Mouse (Mus musculus) gastrocnemius, postnatal 14 days (tissue): ENCODE data around the gene Mmp9. TPM values are rescaled to one million over a fixed set of nuclear protein-coding genes. Genes with fewer than 3 reads are reported as not detected.

Experiments used
- DNase-seq: peaks from one replicate; pipeline ENCODE4 v3.0.0; 2021; ENCODE audit warnings: mixed read lengths
- intact Hi-C: fragments of 180-260 bp; cut with DNase I; formaldehyde crosslinking; loops from one replicate; pipeline ENCODE4 v1.15.1; 2025; ENCODE audit warnings: low total_unique reads
- total RNA-seq, 2 experiments: library from RNA; stranded (reverse); gene quantifications; 2 replicates each; pipeline ENCODE4 v1.2.3; 2021

Gene Mmp9
- total RNA-seq, 2 experiments from 2014 or later, result 0.95 to 1.2 TPM

GRCm38 (mm10) chr2:164911086-164912048 is 29.2 kb upstream of the Mmp9 start, which contains the start of gene Zfp335:
Gene Zfp335, minus strand, starts transcription at chr2:164911757.
- DNase-seq, result peak; percentile 96
- intact Hi-C loops, result no loop called here

DNA sequence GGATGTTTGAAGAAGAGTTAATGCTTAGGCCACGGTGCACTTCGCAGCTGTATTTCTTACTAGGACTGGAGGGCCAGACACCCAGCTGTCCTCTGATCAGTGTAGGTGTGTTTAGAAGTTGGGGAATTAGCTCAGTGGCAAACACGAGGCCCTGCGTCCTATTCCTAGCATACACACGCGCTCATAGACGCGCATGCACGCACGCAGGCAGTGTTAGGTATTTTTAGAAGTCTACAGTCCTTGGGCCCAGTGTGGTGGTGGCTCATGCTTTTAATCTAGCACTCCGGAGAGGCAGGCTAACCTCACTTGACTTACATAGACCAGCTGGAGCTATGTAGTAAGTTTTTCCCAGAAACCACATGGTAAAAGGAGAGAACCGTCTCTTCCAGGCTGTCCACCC is 28.4 kb upstream of the Mmp9 start:
- intact Hi-C loops, result no loop called here
- no peak for DNase-seq

DNA sequence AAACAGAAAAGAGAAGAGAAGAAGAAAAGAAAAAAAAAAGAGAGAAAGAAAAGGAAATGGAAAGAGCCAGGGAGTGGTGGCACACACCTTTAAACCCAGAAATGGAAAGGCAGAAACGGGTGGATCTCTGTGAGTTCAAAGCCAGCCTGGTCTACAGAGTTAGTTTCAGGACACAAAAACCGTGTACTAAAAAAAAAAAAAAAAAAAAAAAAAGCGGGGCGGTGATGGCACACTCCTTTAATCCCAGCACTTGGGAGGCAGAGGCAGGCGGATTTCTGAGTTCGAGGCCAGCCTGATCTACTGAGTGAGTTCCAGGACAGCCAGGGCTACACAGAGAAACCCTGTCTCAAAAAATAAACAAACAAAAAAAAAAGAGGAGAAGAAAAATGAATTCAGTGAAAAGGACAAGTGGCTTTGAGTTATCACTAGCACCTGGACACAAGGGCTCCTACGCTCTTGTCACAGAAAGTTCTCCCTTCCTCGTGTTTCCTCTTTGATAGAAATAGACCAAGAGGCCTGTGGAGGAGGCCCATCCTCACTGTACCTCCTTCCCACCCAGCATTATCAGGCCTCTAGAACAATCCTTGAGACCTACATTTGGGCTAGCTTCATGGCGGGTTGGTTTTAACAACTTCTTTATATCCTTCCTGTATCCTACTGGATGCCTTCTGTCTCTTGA is 27.7 kb upstream of the Mmp9 start:
- DNase-seq, result no peak
- intact Hi-C loops, result no loop called here

DNA sequence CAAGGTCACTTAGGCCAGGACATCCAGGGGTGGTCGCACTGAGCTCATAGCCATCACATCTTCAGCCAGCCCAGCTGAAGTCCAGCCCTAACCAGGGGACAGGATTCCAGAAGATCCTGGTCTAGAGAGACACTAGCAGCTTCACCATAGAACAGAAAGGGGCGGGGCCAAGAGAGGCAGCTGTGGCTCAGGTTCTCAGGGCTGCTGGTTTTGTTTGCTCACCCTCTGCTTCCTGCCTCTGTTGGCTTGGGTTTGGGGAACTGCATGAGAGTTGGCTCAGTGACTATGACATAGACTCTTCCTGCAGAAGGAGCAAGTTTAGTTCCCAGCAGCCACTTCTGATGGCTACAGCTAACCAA is 27.2 kb upstream of the Mmp9 start:
- DNase-seq, result peak; percentile 43
- intact Hi-C loops, result no loop called here

DNA sequence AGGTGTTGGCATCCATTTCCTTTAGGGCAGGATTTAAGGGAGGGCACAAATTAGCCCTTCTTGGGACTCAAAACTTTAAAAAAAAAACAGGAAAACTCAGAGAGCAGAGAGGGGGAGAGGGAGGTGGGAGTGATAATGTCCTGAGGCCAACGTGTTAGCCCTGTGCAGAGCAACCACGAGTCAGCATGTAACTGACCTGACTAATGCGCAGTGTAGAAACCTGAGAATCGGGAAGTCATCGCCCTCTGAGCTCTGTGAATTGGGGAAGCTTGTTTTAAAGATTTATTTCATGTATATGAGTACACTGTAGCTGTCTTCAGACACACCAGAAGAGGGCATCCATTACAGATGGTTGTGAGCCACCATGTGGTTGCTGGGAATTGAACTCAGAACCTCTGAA is 23.8 kb upstream of the Mmp9 start:
- intact Hi-C loops, result no loop called here
- DNase-seq, result no peak

DNA sequence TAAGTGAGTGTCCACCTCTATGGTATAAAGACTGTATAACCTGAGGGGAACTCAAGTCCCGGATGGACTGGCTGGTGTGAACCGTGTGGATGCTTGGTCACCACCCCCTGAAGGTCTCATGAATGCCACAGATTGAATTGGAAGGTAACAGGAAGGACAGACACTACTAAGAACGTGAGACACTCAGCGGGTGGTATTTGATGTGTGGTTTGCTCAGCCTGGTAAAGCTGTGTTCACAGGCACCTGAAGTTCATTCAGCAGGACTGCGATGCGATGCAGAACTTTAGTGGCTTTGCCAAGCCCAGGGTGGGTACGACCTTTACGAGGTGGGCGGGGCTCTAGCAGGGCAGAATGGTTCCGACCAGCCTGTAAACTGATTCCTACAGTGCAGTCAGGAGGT is 23.2 kb upstream of the Mmp9 start:
- no peak for DNase-seq
- intact Hi-C loops, result no loop called here

DNA sequence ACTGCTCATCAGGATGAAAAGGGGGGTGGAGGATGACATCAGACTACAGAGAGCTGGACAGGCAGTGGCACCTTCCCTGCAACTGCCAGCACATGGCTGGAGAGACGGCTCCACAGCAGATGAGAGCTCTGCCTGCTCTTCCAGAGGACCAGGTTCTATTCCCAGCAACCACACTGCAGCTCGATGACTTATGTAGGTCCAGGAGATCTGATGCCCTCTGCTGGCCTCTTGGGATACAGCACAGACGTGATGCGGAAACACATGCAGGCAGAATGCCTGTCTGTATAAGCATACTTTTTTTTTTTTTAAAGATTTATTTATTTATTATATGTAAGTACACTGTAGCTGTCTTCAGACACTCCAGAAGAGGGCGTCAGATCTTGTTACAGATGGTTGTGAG is 22.3 kb upstream of the Mmp9 start:
- no peak for DNase-seq
- intact Hi-C loops, result no loop called here

DNA sequence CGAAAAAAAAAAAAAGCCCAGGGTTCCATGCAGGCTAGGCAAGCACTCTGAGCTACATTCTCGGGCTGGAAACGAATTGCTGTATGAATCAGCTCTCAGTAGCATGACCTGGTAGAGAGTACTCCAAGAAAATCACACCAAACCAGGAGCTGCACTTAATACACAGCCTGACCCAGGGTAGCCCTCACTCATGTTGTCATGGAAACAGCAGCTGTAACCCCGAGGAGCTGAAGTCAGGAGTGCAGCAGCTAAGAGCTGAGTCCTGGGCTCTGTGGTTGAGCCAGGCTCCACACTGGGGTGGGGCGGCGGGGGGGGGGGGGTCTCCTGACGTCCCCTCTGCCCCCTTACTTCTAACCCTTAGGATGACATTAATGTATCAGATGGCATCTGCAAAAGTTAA is 18.6 kb upstream of the Mmp9 start:
- no peak for DNase-seq
- intact Hi-C loops, result no loop called here

DNA sequence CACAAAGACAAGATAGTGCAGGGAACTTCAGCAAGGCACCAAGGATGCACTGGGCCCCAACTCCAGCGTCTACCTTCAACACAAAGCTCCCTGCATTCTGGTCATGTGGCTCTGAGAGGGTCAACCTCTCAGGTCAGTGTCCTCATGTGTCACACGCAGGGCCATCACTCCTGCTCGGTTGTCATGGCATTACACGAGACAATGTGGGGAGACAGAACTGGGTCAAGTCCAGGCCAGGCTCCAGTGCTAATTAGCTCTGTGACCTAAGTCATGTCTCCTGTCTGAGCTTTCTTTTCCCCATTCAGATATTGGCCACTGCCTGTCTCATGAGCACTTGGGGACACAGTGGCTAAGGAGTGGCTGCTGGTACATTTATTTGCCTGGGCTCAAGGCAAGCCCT is 17.3 kb upstream of the Mmp9 start:
- DNase-seq, result no peak
- intact Hi-C loops, result no loop called here

DNA sequence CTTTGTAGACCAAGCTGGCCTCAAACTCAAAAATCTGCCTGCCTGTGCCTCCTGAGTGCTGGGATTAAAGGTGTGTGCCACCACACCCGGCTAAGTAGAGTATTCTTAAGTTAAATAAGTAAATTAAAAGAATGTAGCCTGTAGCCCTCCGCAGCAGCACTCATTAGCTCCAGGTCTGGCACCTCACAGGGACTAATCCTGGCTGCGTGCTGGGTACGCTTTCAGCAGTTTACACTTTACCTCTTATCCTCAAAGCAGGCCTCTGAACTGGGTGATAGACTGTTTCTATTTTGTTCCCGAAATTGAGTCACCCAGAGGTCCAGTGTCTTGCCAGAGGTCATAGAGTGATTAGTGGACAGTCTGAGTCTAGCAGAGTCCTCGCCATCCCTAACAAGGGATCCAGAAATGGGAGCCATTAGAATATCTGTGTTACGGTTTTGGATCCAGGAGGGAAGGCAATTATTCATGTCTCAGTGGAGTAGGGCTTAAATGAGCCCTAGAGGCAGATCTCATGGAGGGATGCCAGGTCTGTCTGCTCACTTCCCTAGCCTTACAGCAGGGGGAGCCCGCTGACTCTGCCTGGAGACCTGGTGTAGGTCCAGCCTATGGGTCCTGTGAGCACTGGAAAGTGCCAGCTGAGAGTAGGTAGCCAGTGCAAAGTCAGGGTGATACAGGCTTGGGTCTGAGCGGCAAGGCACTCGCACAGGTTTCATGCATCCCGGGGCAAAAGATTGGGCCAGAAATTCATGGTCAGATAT is 16.3 kb upstream of the Mmp9 start:
- intact Hi-C loops, result no loop called here

GRCm38 (mm10) chr2:164930706-164931581 is 9.6 kb upstream of the Mmp9 start:
- intact Hi-C loops, result no loop called here
- no peak for DNase-seq

More for the DNA sequence above, 16.3 kb upstream of the Mmp9 start:
- DNase-seq, result peak; percentile 82

DNA sequence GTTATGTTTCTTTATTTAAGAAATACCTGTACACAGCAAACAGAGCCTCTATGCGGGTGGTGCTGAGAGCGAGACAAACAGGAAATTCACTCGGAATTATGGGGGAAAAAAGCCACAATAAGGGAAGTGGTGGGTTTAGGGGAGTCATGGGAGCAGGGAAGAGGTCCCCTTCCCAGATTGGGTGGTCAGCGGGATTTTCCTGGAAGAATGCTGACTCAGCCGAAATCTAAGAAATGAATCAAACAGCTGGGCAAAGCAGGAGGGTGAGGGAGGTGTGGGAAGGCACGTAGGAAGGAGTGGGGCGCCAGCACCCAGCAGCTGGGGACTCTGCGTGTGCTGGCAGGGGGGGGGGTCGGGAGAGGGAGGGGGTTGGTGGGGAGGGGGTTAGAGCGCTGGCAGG is 7.0 kb upstream of the Mmp9 start:
- intact Hi-C loops, result no loop called here
- DNase-seq, result no peak

GRCm38 (mm10) chr2:164935991-164936390 is 4.6 kb upstream of the Mmp9 start:
- peak; percentile 49 for DNase-seq
- intact Hi-C loops, result no loop called here

DNA sequence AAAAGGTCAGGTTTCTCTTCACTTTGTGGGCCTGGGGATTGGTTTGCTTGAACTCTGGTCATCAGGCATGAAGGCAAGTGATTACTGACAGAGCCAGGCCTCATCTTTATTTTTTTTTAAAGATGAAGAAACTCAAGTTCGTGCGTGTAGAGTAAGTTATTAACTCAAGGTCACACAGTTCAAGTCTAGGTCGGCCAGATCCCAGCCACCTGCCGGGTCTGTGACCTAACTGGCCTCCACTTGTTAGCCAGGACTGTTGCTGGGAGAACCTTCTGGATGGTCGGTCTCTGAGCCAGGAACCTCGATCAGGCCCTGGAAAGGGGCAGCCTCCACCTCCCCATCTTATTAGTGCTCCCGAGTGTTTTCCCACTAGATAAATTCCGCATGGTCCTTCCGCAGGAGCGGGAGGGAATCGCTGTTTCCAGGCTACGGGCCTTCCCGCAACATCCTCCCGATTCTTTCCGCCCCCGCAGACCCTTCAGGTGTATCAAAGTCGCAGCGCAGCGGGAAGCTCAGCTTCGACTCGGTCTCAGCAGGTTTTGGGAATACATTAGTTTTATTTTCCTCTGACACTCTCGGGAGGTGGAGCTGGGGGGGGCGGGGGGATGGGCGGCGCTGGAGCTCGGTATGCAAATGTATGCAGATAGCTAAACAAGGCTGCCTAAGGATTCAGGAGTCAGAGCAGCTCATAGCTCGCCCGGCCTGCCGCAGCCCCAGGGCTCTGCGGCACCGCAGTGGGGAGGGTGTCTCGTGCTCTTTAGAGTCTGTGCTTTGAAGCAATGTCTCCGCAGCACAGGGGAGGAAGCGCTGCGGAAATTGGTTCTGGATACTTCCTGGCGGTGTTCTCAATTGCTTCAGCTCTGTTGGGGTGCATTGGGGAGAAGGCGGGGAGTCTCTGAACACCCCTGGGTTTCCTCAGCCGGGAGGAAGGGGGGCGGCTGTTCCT is 2.2 kb upstream of the Mmp9 start:
- DNase-seq, result no peak
- intact Hi-C loops, result no loop called here

GRCm38 (mm10) chr2:164939106-164939505 is 1.5 kb upstream of the Mmp9 start:
- DNase-seq, result no peak
- intact Hi-C loops, result no loop called here

DNA sequence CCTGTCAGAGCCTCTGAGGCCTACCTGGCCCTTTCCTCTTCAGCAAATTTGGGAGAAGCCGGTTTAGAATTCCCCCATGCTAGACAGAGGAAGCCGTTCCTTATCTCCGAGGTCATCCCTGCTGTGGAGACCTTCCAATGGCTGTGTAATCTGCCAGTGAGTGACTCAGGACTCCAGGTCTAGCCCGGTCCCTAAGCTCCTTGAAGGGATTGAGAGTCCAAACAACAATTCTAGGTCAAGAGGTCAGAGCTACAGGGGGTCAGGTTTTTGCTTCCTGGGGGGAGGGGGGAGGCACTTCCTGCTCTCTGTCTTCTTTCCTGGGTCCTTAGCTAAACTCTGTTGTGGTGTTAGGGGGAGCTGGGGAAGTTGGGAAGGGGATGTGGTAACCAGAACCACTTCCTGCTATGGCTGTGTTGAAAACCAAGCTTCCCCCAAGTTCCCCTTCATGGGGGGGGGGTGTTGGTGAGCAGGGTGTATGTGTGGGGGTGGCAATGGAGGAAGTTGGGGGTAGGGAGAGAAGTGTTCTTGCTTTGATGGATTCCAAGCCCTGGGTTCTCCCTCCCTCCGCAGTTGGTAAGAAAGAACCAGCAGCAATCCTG is 2.2 kb downstream of the Mmp9 start:
- intact Hi-C loops, result no loop called here
- DNase-seq, result no peak

DNA sequence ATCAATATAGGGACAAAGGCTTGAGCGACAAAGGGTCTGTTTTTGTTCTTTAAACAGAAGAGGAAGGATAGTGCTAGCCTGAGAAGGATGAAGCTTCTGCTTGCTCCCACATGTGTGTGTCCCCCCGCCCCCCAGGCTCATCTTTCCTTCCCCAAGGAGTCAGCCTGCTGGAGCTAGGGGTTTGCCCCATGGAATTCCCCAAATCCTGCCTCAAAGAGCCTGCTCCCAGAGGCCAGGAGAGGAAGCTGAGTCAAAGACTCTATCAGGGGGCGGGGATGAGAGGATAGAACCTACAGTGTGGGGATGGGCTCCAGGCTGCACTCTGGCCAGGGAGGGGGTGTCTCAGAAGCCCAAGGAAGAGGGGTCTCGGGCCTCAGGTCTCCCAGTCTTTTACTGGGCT is 6.9 kb downstream of the Mmp9 start:
- intact Hi-C loops, result no loop called here
- no peak for DNase-seq

GRCm38 (mm10) chr2:164947930-164948329 is 7.3 kb downstream of the Mmp9 start:
- no peak for DNase-seq
- intact Hi-C loops, result no loop called here
